Mouse (Mus musculus): Measurements from ENCODE around the gene Gda.

The Gda gene

DNA sequence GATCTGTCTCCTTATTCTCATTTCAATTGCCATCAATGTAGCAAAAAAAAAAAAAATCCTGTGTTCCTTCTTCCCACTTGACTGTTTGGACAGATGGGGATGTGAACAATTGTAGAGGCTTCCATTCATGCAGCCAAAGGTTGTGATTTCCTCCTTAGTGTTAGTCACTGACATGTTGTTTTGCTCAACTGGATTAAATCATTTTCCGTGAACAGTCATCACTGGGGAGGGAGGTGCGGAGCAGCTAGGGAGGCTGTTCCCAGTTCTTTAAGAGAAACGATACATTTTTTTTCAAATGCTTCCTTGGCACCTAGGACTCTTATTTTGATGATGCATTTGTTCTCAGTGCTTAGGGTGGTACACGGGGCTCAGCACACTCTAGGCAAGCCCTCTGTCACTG is 15.8 kb downstream of the Gda start:
- no peak for DNase-seq (ENCODE audit: low spot score)

DNA sequence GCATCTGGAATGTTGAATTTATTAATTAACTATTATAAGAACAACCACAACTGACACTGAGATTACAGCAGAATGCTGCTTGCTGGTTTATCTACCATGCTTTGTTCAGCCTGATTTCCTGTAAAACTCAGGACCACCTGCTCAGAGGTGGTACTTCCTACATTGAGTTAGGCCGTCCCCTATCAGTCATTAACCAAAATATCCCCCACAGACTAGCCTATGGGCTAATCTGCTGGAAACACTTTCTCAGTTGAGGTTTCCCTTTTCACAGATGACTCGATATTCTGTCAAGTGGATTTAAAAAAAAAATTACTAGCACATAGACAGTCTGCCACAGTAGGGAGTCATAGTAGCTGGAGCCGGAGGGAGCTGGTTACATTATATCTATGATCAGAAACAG is 31.5 kb downstream of the Gda start:
- DNase-seq (ENCODE audit: low spot score): no peak

DNA sequence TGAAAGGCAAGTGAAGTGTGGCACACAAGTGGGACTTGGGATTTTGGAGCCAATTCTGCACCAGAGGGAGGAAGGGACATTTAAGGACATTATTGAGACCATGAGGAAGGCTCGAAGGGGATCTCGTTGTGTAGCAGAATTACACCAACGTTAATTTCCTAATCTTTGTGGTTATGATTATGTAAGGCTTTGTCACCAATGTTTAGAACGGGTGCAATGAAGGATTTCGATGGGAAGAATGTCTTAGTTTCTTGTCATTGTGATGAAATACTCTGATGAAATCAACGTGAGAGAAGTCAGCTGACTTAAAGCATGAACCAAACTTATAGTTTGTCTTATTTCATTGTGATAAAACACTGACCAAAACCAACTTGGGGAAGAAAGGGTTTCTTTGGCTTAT is 32.4 kb downstream of the Gda start:
- DNase-seq (ENCODE audit: low spot score): no peak

DNA sequence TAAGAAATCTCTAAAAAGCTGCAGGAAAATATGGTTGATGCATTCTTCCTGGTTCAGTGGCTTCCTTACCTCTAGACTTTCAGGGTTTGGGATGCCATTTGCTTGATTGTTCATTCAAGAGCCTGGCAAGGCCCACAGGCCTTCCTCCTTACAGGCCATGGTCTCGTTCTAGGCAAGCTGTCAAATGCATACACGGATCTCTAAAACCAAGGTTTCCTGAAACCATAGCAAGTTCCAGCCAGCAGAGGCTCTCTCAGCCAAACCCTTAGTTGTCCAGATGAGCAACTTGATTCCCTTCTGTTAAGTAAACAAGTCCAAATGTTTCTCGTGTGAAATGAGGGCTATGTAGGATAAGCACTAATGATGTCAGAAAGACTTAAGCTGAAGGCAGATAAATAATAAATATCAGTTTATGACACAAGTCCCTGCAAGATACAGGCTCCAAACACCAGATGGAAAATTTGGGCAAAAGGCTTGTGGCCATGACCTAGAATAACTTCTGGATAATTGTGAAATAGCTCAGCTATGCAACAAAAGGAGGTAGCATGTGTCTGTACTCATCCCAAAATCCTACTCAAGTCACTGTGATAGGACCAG is 34.0 kb downstream of the Gda start:
- DNase-seq (ENCODE audit: low spot score): no peak

DNA sequence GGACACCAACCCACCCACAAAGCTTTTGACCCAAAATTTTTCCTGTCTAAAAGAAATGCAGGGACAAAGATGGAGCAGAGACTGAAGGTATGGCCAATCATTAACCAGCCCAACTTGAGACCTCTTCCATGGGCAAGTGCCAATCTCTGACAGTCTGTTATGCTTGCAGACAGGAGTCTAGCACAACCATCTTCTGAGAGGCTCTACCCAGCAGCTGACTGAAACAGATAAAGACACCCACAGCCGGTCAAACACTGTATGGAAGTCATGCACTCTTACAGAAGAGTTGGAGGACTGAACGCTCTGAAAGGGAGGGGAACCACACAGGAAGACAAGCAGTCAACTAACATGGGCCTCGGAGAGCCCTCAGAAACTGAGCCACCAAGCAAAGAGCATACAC is 36.7 kb downstream of the Gda start:
- DNase-seq (ENCODE audit: low spot score): no peak

DNA sequence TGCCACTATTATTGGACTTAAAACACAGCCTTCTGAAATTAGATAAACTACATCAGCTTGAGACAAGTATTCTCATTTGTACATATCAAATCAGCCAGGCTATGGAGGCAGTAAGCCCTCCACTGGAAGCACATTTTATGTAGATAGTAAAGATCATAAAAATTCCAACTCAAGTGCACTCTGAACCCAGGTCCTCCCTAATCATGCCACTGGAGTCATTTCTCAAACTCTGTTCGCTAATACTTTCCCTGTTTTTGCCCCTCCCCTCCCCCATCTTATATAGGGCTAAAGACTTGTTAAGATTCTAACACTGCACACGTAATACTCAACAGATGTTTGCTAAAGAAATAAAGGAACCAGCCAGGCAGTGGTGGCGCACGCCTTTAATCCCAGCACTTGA is 39.9 kb downstream of the Gda start:
- DNase-seq (ENCODE audit: low spot score): no peak

DNA sequence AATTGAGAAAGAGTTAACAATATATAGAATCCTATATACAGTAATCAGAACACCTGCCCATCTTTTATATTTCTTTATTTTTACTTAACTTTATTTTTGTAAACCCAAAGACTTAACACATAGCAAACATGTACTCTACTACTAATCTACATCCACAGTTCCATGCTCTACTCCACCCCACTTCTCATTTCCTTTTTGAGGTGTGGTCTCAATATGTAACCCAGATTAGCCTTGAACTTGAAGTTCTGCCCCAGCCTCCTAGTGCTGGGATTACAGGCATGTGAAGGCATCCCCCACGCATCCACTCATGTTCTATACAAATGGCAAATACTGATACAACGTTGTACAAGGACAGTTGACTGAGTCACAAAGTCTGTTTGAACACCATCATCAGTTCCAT is 40.4 kb downstream of the Gda start:
- no peak for DNase-seq (ENCODE audit: low spot score)

DNA sequence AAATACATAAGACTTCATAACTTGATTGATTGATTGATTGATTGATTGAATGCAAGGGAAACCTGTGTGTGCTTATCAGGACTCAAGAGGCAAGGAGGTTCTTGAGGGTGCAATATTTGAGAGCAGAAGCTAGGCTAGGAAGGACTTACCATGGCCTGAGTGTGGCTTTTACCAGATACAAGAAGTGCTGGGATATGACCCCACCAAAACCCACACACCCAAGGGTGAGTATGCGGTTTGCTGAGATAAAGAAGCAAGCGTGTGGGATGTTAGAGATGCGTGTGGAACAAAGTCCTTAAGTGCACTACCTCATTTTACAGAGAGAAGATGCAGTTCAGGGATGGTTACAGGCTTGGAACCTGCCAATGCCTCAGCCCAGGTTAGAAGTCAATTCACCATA is 41.0 kb downstream of the Gda start:
- no peak for DNase-seq (ENCODE audit: low spot score)

DNA sequence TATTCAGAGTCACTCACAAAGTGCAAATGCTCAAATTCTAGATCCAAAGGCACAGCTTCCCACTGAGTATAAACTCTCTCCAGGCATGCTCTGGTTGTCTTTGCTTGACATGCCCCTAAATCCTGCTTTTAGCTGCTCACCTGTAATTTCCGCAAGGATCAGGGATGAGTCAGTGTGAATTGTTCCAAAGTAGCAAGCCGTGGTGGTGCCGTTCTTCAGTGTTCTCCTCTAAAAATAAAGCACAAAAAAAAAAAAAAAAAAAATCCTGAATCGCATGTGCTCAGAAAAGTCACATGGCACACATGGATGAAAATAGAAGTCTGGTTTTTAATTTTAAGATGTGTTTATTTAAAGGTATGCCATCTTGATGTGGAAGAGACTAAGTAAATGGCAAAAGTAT is 47.9 kb downstream of the Gda start:
- DNase-seq (ENCODE audit: low spot score): no peak

DNA sequence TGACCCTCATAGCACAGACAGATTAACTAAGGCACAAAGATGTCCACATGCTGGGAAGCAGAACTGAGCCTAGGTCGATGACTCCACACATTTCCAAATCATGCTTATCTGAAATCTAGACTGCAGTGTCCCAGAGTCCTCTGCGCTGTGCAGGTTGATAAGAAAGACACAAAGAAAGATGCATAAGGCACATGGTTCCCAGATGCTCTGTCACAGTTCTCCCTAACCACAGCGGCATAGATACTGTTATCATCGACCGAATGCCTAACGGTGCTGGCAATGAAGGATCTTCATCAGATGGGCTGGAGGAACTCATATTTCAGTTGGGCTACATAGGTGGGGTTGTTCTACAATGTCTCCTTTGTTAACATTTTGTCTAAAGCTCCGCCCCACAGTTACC is 49.5 kb downstream of the Gda start:
- DNase-seq (ENCODE audit: low spot score): no peak

DNA sequence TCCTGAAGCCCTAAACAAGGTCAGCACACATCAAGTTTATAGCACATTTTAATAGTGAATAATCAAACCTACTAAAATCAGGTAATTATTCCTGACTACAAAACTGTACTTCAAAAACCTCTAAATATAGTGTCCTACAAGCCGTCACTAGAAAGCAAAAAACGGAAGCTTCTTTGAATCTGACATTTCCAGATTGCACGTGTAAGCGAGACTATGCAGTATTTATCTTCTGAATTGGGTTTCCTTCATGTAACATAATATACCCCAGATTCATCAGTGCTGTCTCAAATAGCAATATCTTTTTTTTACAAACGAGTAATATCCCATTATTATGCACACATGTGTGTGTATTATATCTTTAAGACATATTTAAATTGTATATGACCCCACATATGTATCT is 54.8 kb downstream of the Gda start:
- DNase-seq (ENCODE audit: low spot score): no peak

DNA sequence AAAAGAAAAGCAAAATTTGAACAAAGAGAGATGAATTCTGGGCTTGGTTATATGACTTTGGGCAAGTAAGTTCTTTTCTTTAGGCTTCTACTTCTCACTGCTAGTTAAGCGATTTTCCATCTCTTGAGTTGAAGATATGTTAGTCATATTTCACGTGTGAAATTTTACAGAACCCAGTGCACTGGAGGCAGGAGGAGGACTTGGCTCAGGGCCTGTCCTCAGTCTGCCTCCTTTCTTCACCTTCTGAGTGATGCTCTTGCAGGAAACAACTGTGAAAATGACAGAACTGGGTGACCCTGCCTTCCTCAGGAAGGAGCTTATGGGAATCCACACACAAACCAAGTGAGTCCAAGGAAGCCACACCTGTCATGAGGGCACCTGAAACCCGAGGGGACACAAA is 57.9 kb downstream of the Gda start:
- DNase-seq (ENCODE audit: low spot score): no peak

DNA sequence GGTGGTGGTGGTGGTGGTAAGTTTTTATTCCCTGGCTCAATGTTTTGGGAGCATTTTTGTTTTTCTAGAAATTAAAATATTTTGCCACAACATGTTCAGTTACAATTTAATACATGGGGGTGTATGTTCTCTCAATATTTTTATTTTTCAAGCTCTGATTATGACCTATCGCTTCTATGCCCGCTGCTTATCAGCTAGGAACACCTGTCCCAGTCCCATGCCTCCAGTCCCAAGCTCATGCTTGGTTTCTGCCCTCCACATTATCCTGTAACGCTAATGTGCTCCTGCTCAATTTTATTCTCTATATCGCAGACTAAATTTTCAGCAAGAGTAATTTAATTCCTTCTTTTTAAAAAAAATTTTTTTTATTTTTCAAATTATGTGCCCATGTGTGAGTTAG is 64.1 kb downstream of the Gda start:
- DNase-seq (ENCODE audit: low spot score): no peak

DNA sequence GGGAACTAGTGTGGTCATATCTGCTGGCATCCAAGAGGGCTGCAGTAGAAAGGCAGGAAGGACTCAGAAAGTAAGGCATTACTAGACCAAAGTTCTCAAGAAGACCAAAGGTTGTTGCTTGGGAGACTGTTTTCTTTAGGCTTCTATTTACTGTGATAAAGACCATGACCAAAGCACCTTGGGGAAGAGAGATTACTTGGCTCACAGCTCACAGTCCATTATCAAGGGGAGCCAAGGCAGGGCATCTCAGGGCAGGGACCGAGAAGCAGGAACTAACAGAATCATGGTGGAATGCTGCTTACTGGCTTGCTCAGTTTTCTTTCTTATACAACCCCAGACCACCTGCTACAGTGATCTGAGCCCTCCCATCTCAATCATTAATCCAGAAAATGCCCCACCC is 65.9 kb downstream of the Gda start:
- no peak for DNase-seq (ENCODE audit: low spot score)

DNA sequence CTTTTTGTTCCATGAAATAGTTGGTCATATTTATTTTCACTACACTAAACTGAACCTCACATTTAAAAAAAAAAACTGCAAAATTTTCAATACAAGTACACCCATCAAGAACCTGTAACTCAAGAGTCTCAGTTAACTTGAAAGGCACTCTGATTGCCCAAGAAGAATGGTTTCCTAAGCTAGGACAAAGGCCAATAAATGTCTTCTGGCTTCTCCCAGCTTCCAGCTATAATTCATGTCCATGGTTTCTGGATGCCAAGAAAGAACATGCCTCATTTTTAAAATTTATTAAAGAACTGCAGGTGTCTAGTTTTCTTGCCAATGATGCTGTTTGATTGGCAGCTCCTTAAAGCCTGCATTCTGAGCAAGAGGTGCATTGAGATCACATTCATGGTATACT is 75.3 kb downstream of the Gda start:
- no peak for DNase-seq (ENCODE audit: low spot score)

DNA sequence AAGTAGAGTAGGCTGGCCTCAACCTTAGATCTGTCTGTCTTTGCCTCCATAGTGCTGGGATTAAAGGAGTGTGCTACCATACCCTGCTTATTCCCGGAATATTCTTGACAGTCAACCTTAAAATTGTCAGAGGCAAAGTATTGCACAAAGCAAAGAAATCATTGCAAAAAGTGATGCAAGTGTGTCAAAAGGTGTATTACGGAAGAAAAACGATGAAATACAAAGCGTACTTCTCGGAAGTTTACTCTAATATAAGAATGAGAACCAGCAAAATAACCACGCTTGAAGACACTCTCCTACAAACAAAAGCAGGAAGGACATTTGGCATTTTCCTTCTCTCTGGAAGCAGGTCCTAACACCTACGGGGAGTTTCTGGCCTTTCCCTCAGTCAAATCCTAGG is 76.9 kb downstream of the Gda start:
- DNase-seq (ENCODE audit: low spot score): no peak

DNA sequence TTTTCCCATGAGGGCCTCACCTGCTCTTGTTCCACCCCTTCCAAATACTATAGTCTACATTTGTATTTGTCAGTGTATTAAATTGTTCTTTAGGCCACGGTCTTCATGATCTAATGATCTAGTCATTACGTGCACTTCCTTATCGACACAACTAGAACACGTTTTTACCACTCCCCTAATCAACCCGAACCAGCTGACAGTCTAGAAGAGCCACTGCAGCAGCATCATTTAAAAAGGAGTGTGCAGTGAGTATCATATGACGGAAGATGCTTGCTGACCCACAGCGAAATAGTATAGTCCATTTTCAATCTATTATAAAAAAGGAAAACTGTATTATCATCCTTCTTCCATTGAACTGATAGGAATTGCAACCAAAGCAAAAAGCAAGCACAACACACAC is 82.3 kb downstream of the Gda start:
- DNase-seq (ENCODE audit: low spot score): no peak

DNA sequence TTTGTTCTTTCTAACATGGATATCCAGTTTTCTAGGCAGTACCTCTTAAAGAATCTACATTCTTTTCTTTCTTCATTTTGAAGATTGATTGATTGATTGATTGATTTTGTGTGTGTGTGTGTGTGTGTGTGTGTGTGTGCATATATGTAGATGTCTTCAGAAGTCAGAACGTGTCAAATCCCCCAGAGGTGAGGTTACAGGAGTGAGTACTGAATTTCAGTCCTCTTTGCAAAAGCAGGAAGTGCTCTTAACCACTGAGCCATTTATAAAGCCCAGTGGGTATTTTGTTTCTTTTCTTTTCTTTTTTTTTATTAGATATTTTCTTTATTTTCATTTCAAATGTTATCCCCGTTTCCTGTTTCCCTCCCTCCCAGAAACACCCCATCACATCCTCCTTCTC is 86.4 kb downstream of the Gda start:
- DNase-seq (ENCODE audit: low spot score): no peak

DNA sequence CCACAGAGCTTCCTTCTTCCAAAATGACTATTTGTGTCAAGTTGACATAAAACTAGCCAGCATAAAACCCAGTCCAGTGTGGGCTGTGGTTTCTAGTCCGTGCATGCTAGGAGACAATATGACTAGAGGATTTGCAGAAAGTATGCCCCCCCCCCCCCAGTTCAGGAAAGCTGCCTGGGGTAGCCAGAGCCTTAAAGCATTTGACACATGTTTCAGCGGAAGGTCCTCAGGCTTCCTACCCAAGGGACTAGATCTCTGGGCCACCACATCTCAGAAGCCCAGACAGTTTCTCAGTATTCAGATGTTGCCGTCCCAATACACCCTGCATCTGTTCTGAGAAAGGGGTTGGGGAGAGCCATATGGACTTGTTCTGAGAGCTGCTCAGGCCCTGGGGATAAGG is 89.0 kb downstream of the Gda start:
- no peak for DNase-seq (ENCODE audit: low spot score)

DNA sequence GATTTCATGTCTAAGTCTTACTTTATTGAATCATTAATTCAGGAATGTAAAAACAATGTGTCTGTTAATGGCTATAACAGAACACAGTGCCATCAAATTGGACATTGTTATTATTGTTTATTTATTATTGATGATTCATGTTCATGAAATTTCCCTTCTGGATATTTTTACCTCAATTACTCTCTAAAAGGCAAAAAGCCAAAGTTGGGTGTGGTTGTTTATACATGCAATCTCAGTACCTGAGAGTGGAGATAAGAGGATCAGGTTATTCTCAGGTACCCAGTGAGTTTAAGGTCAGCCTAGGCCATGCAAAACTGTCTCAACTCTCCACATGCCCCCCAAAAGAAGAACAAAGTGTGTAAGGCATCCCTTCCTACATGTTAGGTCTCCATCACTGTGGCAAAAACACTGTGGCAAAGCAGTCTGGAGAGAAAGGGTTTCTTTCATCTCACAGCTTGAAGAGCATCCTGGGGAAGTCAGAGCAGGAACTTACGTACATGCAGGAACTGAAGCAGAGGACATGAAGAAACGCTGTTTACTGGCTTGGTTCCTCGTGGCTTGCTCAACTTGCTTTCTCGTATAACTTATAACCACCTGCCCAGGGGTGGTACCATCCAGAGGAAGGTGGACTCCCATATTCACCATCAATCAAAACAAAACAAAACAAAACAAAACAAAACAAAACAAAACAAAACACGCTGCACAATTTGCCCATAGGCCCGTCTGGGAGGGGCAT is 89.6 kb downstream of the Gda start:
- DNase-seq (ENCODE audit: low spot score): no peak

DNA sequence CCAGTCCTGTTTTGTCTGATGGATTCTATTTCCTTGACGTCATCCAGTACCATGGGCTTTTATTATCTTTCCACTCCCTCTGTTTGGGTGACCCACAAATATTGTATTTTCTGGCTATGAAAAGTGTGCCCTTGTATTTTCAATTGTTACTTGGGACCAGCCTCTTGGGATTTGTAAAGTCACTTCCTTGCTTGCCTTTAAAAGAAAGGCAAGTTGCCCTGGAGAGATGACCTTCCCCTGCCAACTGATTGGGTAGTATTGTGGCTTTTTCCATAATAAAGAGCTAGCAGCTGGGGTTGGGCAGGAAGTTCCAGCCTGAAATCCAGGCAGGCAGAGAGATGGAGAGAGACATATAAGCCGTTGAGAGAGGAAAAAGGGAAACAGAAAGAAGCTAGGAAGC is 91.5 kb downstream of the Gda start:
- no peak for DNase-seq (ENCODE audit: low spot score)

DNA sequence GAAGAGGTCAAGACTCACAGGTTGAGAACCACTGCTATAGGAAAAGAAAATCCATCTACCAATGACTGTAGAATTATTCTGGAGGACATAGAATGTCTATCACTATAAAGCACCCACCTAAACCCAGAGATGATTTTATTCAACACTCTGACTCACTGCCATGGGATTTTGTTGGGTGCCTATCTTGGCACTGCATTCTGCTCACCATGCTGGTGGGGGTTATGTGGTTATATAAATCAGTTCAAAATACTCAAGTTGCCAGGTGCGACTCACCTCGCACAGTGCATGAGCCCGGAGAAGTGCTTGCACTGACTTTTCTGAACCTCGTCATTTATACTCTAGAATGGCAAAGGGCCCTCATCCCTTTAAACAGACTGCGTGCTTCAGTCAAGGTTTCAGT is 94.0 kb downstream of the Gda start:
- no peak for DNase-seq (ENCODE audit: low spot score)

DNA sequence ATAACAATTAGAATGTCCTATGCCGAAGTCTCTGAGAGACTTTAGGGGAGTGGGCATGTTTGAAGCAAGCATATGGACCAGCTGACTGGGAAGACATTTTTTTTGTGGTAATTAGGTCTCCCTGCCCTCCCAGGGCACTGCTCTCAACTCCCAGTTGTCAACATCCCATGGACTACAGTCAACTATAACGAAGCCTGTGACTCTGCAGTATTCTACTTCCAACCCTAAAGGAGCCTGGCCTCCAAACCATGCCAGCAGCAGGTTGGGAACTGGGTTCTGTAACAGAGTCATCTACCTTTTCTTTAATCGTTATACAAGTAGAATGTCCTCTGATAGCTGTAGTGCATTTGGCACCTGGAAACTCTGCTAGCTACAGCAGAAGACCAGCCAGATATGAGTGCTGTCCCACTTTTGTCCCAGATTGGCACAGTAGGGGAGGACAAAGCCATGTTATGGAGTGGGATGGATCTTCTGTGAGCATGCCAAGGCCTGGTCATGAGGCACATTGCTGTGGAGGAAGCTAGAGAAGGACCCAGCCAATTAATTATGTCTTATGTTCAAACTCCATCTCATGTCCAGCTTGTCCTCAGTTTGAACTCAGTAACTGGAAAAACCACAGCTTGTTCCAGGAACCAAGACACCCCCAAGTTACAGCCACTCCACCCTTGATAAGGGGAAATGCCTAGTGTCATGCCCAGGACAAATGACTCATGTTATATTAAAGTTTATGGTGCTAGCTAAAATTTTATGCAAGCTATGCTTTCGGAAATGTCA is 96.6 kb downstream of the Gda start:
- DNase-seq (ENCODE audit: low spot score): no peak
